Mouse (Mus musculus): Measurements from ENCODE around the gene Bcl2l1. TPM values are rescaled to one million over a fixed set of nuclear protein-coding genes. Genes with fewer than 3 reads are reported as not detected.

Bcl2l1 gene
- total and polyA plus RNA-seq, 2 experiments from 2014 or later, result 124 to 158 TPM

GRCm38 (mm10) chr2:152792461-152792860, 39.1 kb downstream of the Bcl2l1 start:
- Histone ChIP-seq H3K9ac (replicated peaks; ENCODE audit: low read length, poor library complexity, severe bottlenecking) (no peak overlapping the region), H3K4me3 (ENCODE audit: low read depth, low read length) (no peak overlapping the region), H3K27ac (ENCODE audit: low read depth, low read length) (no peak overlapping the region), H3K4me1 (ENCODE audit: insufficient read depth, low read length) (peaks cover 4% of the 10 kb centered on the region; the same call in 1 of the 2 replicates), H3K27me3 (ENCODE audit: insufficient read depth, low read length) (no peaks in the 10 kb centered on the region), H3K36me3 (ENCODE audit: insufficient read depth, low read length) (no peaks in the 10 kb centered on the region), H3K9me3 (ENCODE audit: low read length) (no peaks in the 10 kb centered on the region), H3K4me2 (ENCODE audit: low read depth, low read length, poor library complexity, severe bottlenecking) (no peak overlapping the region)
- WGBS, result 70% methylated on average over 2 of the region's 2 CpGs
- DNase-seq (ENCODE audit: low spot score), result no peak
- ATAC-seq (ENCODE audit: low FRiP score), result no peak
- no peak for TF ChIP-seq CTCF (IDR thresholded peaks at IDR 0.05)

GRCm38 (mm10) chr2:152789591-152789999, 41.9 kb downstream of the Bcl2l1 start:
- Histone ChIP-seq H3K9ac (replicated peaks; ENCODE audit: low read length, poor library complexity, severe bottlenecking) (no peak overlapping the region), H3K4me2 (ENCODE audit: low read depth, low read length, poor library complexity, severe bottlenecking) (no peak overlapping the region), H3K27me3 (ENCODE audit: insufficient read depth, low read length) (no peaks in the 10 kb centered on the region), H3K4me3 (ENCODE audit: low read depth, low read length) (no peak overlapping the region), H3K4me1 (ENCODE audit: insufficient read depth, low read length) (peaks cover 4% of the 10 kb centered on the region; the same call in 1 of the 2 replicates), H3K36me3 (ENCODE audit: insufficient read depth, low read length) (no peaks in the 10 kb centered on the region), H3K9me3 (ENCODE audit: low read length) (no peaks in the 10 kb centered on the region), H3K27ac (ENCODE audit: low read depth, low read length) (no peak overlapping the region)
- DNase-seq (ENCODE audit: low spot score) (peak; percentile 16), ATAC-seq (ENCODE audit: low FRiP score) (no peak)
- no peak for TF ChIP-seq CTCF (IDR thresholded peaks at IDR 0.05)
- WGBS, result 58% methylated on average over 4 of the region's 4 CpGs

- Histone ChIP-seq H3K9ac (replicated peaks; ENCODE audit: low read length, poor library complexity, severe bottlenecking) (no peak overlapping the region), H3K27ac (ENCODE audit: low read depth, low read length) (no peak overlapping the region), H3K4me2 (ENCODE audit: low read depth, low read length, poor library complexity, severe bottlenecking) (no peak overlapping the region), H3K4me1 (ENCODE audit: insufficient read depth, low read length) (peaks cover 4% of the 10 kb centered on the region; the same call in 1 of the 2 replicates), H3K9me3 (ENCODE audit: low read length) (no peaks in the 10 kb centered on the region), H3K36me3 (ENCODE audit: insufficient read depth, low read length) (no peaks in the 10 kb centered on the region), H3K27me3 (ENCODE audit: insufficient read depth, low read length) (no peaks in the 10 kb centered on the region), H3K4me3 (ENCODE audit: low read depth, low read length) (no peak overlapping the region)
- DNase-seq (ENCODE audit: low spot score) (peak; percentile 26), ATAC-seq (ENCODE audit: low FRiP score) (no peak)
- TF ChIP-seq CTCF (IDR thresholded peaks at IDR 0.05), result no peak
- WGBS, result 66% methylated on average over 6 of the region's 6 CpGs
Measured at GRCm38 (mm10) chr2:152788892-152789421, 42.6 kb downstream of the Bcl2l1 start.

- H3K27ac ChIP-seq (ENCODE audit: low read depth, low read length), result no peak overlapping the region
- WGBS, result 95% methylated on average over 6 of the region's 6 CpGs
- no peak overlapping the region for H3K4me3 ChIP-seq (ENCODE audit: low read depth, low read length)
- H3K9ac ChIP-seq (replicated peaks; ENCODE audit: low read length, poor library complexity, severe bottlenecking), result no peak overlapping the region
- H3K36me3 ChIP-seq (ENCODE audit: insufficient read depth, low read length), result no peaks in the 10 kb centered on the region
- no peak for ATAC-seq (ENCODE audit: low FRiP score)
- no peaks in the 10 kb centered on the region for H3K27me3 ChIP-seq (ENCODE audit: insufficient read depth, low read length)
- no peak overlapping the region for H3K4me2 ChIP-seq (ENCODE audit: low read depth, low read length, poor library complexity, severe bottlenecking)
- H3K9me3 ChIP-seq (ENCODE audit: low read length), result no peaks in the 10 kb centered on the region
- peaks cover 4% of the 10 kb centered on the region; the same call in 1 of the 2 replicates for H3K4me1 ChIP-seq (ENCODE audit: insufficient read depth, low read length)
- TF ChIP-seq CTCF (IDR thresholded peaks at IDR 0.05), result no peak
- DNase-seq (ENCODE audit: low spot score), result no peak
Measured at GRCm38 (mm10) chr2:152787543-152787942, 44.0 kb downstream of the Bcl2l1 start.

- no peak for ATAC-seq (ENCODE audit: low FRiP score)
- Histone ChIP-seq H3K4me1 (ENCODE audit: insufficient read depth, low read length) (peaks cover 4% of the 10 kb centered on the region; the same call in 1 of the 2 replicates), H3K27ac (ENCODE audit: low read depth, low read length) (no peak overlapping the region), H3K9me3 (ENCODE audit: low read length) (no peaks in the 10 kb centered on the region), H3K4me3 (ENCODE audit: low read depth, low read length) (no peak overlapping the region), H3K4me2 (ENCODE audit: low read depth, low read length, poor library complexity, severe bottlenecking) (no peak overlapping the region), H3K9ac (replicated peaks; ENCODE audit: low read length, poor library complexity, severe bottlenecking) (no peak overlapping the region), H3K36me3 (ENCODE audit: insufficient read depth, low read length) (no peaks in the 10 kb centered on the region), H3K27me3 (ENCODE audit: insufficient read depth, low read length) (no peaks in the 10 kb centered on the region)
- 95% methylated on average over 2 of the region's 2 CpGs for WGBS
- TF ChIP-seq CTCF (IDR thresholded peaks at IDR 0.05), result no peak
- no peak for DNase-seq (ENCODE audit: low spot score)
Measured at GRCm38 (mm10) chr2:152787136-152787535, 44.4 kb downstream of the Bcl2l1 start.

GRCm38 (mm10) chr2:152785446-152786350, 45.8 kb downstream of the Bcl2l1 start:
- WGBS, result 67% methylated on average over 18 of the region's 18 CpGs
- H3K4me2 ChIP-seq (ENCODE audit: low read depth, low read length, poor library complexity, severe bottlenecking), result no peak overlapping the region
- peak; percentile 72 for DNase-seq (ENCODE audit: low spot score)

More at GRCm38 (mm10) chr2:152785446-152786350, 45.8 kb downstream of the Bcl2l1 start:
- peaks cover 4% of the 10 kb centered on the region; the same call in 1 of the 2 replicates for H3K4me1 ChIP-seq (ENCODE audit: insufficient read depth, low read length)
- H3K9ac ChIP-seq (replicated peaks; ENCODE audit: low read length, poor library complexity, severe bottlenecking), result no peak overlapping the region
- H3K27ac ChIP-seq (ENCODE audit: low read depth, low read length), result peak overlapping the region; percentile 72
- H3K27me3 ChIP-seq (ENCODE audit: insufficient read depth, low read length), result no peaks in the 10 kb centered on the region
- H3K4me3 ChIP-seq (ENCODE audit: low read depth, low read length), result no peak overlapping the region
- TF ChIP-seq CTCF (IDR thresholded peaks at IDR 0.05), result no peak
- no peaks in the 10 kb centered on the region for H3K9me3 ChIP-seq (ENCODE audit: low read length)
- peak; percentile 65 for ATAC-seq (ENCODE audit: low FRiP score)
- peaks cover 12% of the 10 kb centered on the region for H3K36me3 ChIP-seq (ENCODE audit: insufficient read depth, low read length)
